Mouse (Mus musculus) liver, adult (tissue): ENCODE data around the gene Slit2.

Source experiments
- GATA4 ChIP-seq: IDR thresholded peaks from 2 replicates; pipeline ENCODE4 v1.6.1; 2014; ENCODE audit warnings: mild to moderate bottlenecking, low read length; ENCODE audit not compliant: insufficient replicate concordance

The Slit2 gene

GRCm38 (mm10) chr5:48023441-48023840 is 40.5 kb downstream of the Slit2 start:
- TF ChIP-seq GATA4: no peak

GRCm38 (mm10) chr5:48034875-48035274 is 51.9 kb downstream of the Slit2 start:
- TF ChIP-seq GATA4: no peak

- no peak for TF ChIP-seq GATA4
These were observed 55.1 kb downstream of the Slit2 start for GRCm38 (mm10) chr5:48038033-48038432.

GRCm38 (mm10) chr5:48048986-48049751 is 66.2 kb downstream of the Slit2 start:
- TF ChIP-seq GATA4: no peak

GRCm38 (mm10) chr5:48050637-48051314 is 67.8 kb downstream of the Slit2 start:
- TF ChIP-seq GATA4: no peak

- TF ChIP-seq GATA4: no peak
These were observed 75.7 kb downstream of the Slit2 start for GRCm38 (mm10) chr5:48058612-48059011.

GRCm38 (mm10) chr5:48060715-48061114 is 77.8 kb downstream of the Slit2 start:
- no peak for TF ChIP-seq GATA4

GRCm38 (mm10) chr5:48078730-48079129 is 95.8 kb downstream of the Slit2 start:
- TF ChIP-seq GATA4: no peak

GRCm38 (mm10) chr5:48081223-48081881 is 98.4 kb downstream of the Slit2 start:
- TF ChIP-seq GATA4: no peak

- TF ChIP-seq GATA4: no peak
These were observed 130.5 kb downstream of the Slit2 start for GRCm38 (mm10) chr5:48113400-48113799.

- no peak for TF ChIP-seq GATA4
These were observed 132.1 kb downstream of the Slit2 start for GRCm38 (mm10) chr5:48114969-48115537.

- TF ChIP-seq GATA4: no peak
These were observed 139.7 kb downstream of the Slit2 start for GRCm38 (mm10) chr5:48122651-48123050.

GRCm38 (mm10) chr5:48125770-48126423 is 143.0 kb downstream of the Slit2 start:
- no peak for TF ChIP-seq GATA4

- no peak for TF ChIP-seq GATA4
These were observed 147.0 kb downstream of the Slit2 start for GRCm38 (mm10) chr5:48129981-48130380.

GRCm38 (mm10) chr5:48136571-48136970 is 153.6 kb downstream of the Slit2 start:
- no peak for TF ChIP-seq GATA4
